Mouse (Mus musculus) small intestine, adult 2 months (tissue): ENCODE data around the gene Brap.

Experiments
- CTCF ChIP-seq: fragments of 200-500 bp; IDR thresholded peaks from 2 replicates; pipeline ENCODE4 v1.5.1; 2012; ENCODE audit warnings: low read depth, mild to moderate bottlenecking, control low read depth, inconsistent platforms, low read length, moderate library complexity, mixed read lengths; ENCODE audit not compliant: insufficient replicate concordance, insufficient read length; ENCODE audit errors: extremely low read depth
- POLR2A ChIP-seq: fragments of 200-500 bp; IDR thresholded peaks from 2 replicates; pipeline ENCODE4 v1.6.1; 2012; ENCODE audit warnings: low read depth, mild to moderate bottlenecking, control low read depth, inconsistent platforms, low read length, moderate library complexity

DNA sequence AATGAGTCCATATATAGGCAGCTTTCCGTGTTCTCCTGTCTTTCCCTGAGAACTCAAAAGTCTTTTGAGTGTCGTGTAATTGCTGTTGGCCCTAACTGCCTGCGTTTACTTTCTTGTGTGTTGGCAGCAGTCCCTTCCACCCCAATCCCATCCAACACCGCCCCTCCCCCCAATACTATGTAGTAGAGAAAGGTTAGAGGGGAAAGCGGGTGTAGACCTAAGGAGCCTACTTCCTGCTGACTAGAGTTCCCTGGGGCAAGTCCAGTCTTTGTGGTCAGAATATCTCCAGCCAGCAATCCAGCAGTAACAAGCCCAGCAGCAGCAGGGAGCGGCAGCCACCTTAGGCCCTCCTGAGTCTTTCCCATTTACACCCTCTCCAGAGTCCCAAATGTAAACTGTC, 8.0 kb downstream of the Brap start:
- no peak for TF ChIP-seq CTCF
- no peak for TF ChIP-seq POLR2A
